Mouse (Mus musculus) left cerebral cortex, adult 2 months (tissue): ENCODE data around the gene Fam89b. TPM values are rescaled to one million over a fixed set of nuclear protein-coding genes. Genes with fewer than 3 reads are reported as not detected.

Source experiments
- DNase-seq, 2 experiments: peaks; one replicate each; pipeline ENCODE4 v3.0.0; 2021 to 2022; ENCODE audit warnings: low spot score in 2 of 2, mixed read lengths in 1 of 2; ENCODE audit errors: extremely low spot score in 1 of 2
- H3K27ac ChIP-seq: fragments of 200-600 bp; 2 replicates; pipeline ENCODE4 v1.8.1; 2022
- H3K4me3 ChIP-seq: fragments of 200-600 bp; 2 replicates; pipeline ENCODE4 v1.8.1; 2022
- CTCF ChIP-seq: fragments of 200-600 bp; IDR thresholded peaks from 2 replicates; pipeline ENCODE4 v1.8.1; 2022; ENCODE audit warnings: antibody characterized with exemption, mild to moderate bottlenecking, moderate library complexity
- intact Hi-C: fragments of 180-260 bp; cut with DNase I; formaldehyde crosslinking; loops from one replicate; pipeline ENCODE4 v1.15.1; 2025
- total RNA-seq, 2 experiments: library from RNA; stranded (reverse); gene quantifications; 2 replicates each; pipeline ENCODE4 v1.2.3; 2021

Gene Fam89b
- total RNA-seq, 2 experiments from 2014 or later, result 27.5 to 32.4 TPM

GRCm38 (mm10) chr19:5751742-5752141, 22.3 kb upstream of the Fam89b start:
- no peak for TF ChIP-seq CTCF
- no peak for DNase-seq

GRCm38 (mm10) chr19:5750951-5751350, 21.5 kb upstream of the Fam89b start:
- Histone ChIP-seq H3K27ac (no peak overlapping the region), H3K4me3 (no peak overlapping the region)
- DNase-seq, result no peak
- intact Hi-C loops, result no loop called here
- no peak for TF ChIP-seq CTCF

More at GRCm38 (mm10) chr19:5751742-5752141, 22.3 kb upstream of the Fam89b start:
- no peak overlapping the region for H3K27ac ChIP-seq
- H3K4me3 ChIP-seq, result no peak overlapping the region
- intact Hi-C loops, result no loop called here

GRCm38 (mm10) chr19:5749476-5749875, 20.0 kb upstream of the Fam89b start:
- H3K4me3 ChIP-seq, result no peak overlapping the region
- no peak for TF ChIP-seq CTCF
- no peak overlapping the region for H3K27ac ChIP-seq
- peak in 1 of 2 experiments; percentile 42 for DNase-seq
- intact Hi-C loops, result no loop called here

GRCm38 (mm10) chr19:5746907-5747363, 17.5 kb upstream of the Fam89b start:
- intact Hi-C loops, result no loop called here
- no peak for DNase-seq
- Histone ChIP-seq H3K4me3 (no peak overlapping the region), H3K27ac (no peak overlapping the region)
- no peak for TF ChIP-seq CTCF

- H3K4me3 ChIP-seq, result no peak overlapping the region
- TF ChIP-seq CTCF, result no peak
- no peak overlapping the region for H3K27ac ChIP-seq
- intact Hi-C loops, result no loop called here
- DNase-seq, result no peak
Measured at GRCm38 (mm10) chr19:5745756-5746710, 16.6 kb upstream of the Fam89b start.

GRCm38 (mm10) chr19:5743576-5743975, 14.1 kb upstream of the Fam89b start:
- no peak for DNase-seq
- intact Hi-C loops, result no loop called here
- H3K27ac ChIP-seq, result no peak overlapping the region
- no peak for TF ChIP-seq CTCF
- no peak overlapping the region for H3K4me3 ChIP-seq

GRCm38 (mm10) chr19:5742241-5742641, 12.8 kb upstream of the Fam89b start:
- no peak for TF ChIP-seq CTCF
- no peak for DNase-seq
- H3K27ac ChIP-seq, result peak overlapping the region; percentile 69
- intact Hi-C loops, result no loop called here
- peak overlapping the region; percentile 66 for H3K4me3 ChIP-seq

- no peak; the same call in 1 of the 2 replicates for TF ChIP-seq CTCF
- H3K4me3 ChIP-seq, result peak overlapping the region; percentile 66
- intact Hi-C loops, result no loop called here
- peak; percentile 74 for DNase-seq
- peak overlapping the region; percentile 69 for H3K27ac ChIP-seq
Measured at GRCm38 (mm10) chr19:5741641-5742240, 12.3 kb upstream of the Fam89b start.

GRCm38 (mm10) chr19:5740320-5741317, 11.2 kb upstream of the Fam89b start, which contains the start of gene Ltbp3:
Ltbp3 (plus strand) TSS chr19:5740904.
- intact Hi-C loops, result no loop called here
- Histone ChIP-seq H3K4me3 (peak within 1 kb of the TSS; percentile 66), H3K27ac (peak within 1 kb of the TSS; percentile 69)
- no peak for TF ChIP-seq CTCF
- no peak for DNase-seq

GRCm38 (mm10) chr19:5739446-5739845, 10.0 kb upstream of the Fam89b start:
- intact Hi-C loops, result no loop called here
- DNase-seq, result no peak
- TF ChIP-seq CTCF, result no peak
- Histone ChIP-seq H3K27ac (no peak overlapping the region), H3K4me3 (no peak overlapping the region)

- no peak for TF ChIP-seq CTCF
Measured at GRCm38 (mm10) chr19:5734325-5734724, 4.9 kb upstream of the Fam89b start.

More at GRCm38 (mm10) chr19:5734325-5734724, 4.9 kb upstream of the Fam89b start:
- no peak for DNase-seq
- no peak overlapping the region for H3K27ac ChIP-seq
- intact Hi-C loops, result no loop called here
- no peak overlapping the region for H3K4me3 ChIP-seq
